Mouse (Mus musculus): ENCODE measurements around the gene Mblac2. TPM values are rescaled to one million over a fixed set of nuclear protein-coding genes. Genes with fewer than 3 reads are reported as not detected.
"Not testable (repeated sequence)": the region's sequence is repeated elsewhere in the genome, so short reads cannot be mapped to it uniquely, and the experiment has no call there.

The Mblac2 gene
- 1 to 10 TPM; 2.4 to 3.0 TPM for total RNA-seq (2021)

DNA sequence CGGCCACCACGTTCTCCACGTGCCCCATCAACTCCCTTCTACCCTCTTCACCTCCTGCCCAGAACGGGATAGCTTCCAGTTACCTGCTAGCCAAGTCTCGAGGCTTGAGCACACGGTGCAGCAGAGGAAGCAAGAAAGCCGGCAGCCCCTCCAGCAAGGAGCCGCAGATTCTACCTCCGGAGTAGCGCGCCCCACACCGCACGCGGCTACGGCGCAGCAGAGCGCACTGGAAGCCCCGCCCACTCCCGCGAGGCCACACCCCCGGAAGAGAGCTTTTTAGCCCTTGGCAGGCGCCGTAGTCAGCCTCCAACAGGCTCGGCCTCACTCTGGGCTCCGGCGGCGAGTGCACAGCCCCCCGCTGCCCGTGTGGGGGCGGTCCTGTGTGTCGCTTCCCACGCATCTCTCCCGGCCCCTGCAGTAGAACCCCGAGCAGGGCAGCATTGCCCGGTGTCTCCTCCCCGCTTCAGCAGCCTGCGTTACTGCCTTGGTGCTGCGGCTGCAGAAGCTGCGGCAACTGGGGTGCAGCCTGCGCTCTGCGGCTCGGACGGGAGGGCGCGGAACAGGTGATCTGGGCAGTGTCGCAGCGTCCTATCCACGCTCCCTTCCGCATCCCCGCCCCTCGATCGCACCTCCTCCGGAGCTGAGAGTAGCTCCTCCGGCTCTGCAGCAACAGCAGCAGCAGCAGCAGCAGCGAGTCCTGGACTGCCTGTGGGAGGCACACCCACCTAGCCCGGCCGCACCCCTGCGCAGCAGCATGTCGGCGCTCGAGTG is at the start of gene Mblac2, which contains the start of gene Polr3g:
Gene Mblac2 (plus strand): TSS at position 567 of the 771 bp plus-strand sequence.
Gene Polr3g (minus strand): TSS at position 239 of the 771 bp plus-strand sequence.
- DNase-seq, result peak; percentile 97

- no peak for DNase-seq
These were observed 47.4 kb upstream of the Mblac2 start for GRCm38 (mm10) chr13:81663566-81664330.

GRCm38 (mm10) chr13:81664331-81664698 is 46.8 kb upstream of the Mblac2 start:
- DNase-seq, result peak; percentile 11

DNA sequence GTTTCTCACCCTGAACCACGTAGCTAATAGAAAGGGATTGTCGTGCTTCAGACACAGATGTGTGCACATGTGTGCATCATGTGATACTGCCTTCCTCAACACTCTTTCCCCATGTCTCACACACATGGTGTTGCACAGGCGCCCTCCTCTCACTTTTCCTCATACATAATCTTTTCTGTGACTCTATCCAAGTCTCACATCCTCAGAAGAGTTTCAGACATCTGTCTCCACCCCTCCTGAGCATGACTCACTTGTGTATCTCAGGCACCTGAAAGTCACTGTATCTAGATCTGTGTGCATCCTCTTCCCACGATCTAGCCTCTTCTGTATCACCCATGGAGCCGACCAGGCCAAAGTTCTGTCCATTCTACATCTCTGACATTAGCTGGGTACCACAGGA is 43.4 kb upstream of the Mblac2 start:
- DNase-seq, result no peak

DNA sequence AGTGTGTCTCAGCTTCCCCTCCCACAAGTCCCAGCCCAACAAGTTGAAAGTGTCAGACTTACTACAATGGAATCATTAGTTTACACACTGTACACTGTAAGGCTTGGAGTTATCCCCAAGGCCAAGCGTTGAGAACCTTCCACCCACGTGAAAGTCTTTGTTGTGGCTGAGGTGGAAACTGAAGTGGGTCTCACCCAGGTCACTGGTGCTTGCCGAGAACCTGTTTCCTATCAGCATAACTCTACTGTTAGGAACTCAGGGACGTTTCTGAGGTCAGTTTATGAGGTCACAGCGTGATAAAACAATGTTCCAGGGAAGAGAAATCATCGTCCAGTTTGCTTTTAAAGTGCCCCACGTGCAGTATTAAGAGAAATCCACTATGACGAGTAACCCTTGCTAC is 35.8 kb upstream of the Mblac2 start:
- DNase-seq, result no peak

DNA sequence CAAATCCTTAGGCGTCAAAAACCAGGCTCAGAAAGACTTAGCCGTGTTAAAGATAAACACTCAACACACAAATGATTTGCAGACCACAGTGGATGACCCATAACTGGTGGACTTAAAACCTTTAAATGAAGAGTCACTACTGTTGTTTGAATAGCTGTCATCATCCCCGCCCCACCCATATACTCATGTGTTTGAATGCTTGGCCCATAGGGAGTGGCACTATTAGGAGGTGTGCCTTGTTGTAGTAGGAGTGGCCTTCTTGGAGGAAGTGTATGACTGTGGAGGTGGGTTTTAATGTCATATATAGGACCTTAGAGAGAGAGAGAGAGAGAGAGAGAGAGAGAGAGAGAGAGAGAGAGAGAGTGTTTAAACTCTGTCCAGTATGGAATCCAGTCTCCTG is 28.0 kb upstream of the Mblac2 start:
- DNase-seq, result no peak

- DNase-seq, result no peak
These were observed 26.9 kb upstream of the Mblac2 start for GRCm38 (mm10) chr13:81684258-81684657.

DNA sequence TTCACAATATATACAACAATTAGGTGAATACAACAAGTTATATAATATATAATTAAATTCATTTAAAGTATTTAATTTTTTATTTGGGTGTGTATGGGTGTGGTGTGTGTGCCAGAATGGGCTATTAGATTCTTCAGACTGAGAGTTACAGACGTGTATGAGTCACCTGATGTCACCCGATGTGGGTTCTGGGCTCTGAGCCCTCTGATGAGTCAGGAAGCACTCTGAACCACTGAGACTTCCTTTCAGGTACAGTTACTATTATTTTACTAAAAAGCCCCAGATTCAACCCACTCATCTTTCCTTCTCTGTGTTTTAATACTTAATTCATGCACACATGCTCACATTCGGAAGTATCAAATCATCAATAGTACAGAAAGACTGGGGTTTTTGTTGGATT is 26.3 kb upstream of the Mblac2 start:
- no peak for DNase-seq

GRCm38 (mm10) chr13:81689587-81689986 is 21.6 kb upstream of the Mblac2 start:
- no peak for DNase-seq

- peak; percentile 9 for DNase-seq
These were observed 20.7 kb upstream of the Mblac2 start for GRCm38 (mm10) chr13:81690477-81690876.

GRCm38 (mm10) chr13:81691606-81692005 is 19.5 kb upstream of the Mblac2 start:
- DNase-seq, result peak; percentile 16

DNA sequence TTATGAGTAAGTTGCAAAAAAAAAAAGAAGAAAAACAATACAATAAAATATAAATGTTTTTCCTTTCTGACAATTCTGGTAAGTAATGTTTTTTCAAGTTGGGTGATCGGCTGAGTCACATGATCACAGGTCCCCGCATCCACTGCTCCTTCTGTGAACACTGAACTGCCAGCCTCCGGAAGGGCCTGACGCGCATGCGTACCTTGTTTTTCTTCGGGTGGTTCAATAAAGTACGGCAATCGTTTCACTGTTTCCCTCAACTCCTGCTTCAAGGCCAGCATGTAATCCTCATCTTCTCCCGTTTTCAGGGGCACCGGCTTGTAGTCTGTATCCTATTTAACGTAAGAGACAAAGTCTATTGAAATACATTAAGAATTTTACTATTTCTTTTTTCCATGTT is 16.7 kb upstream of the Mblac2 start:
- DNase-seq, result no peak

GRCm38 (mm10) chr13:81703148-81703547 is 8.0 kb upstream of the Mblac2 start:
- no peak for DNase-seq

GRCm38 (mm10) chr13:81703621-81704020 is 7.5 kb upstream of the Mblac2 start:
- no peak for DNase-seq

DNA sequence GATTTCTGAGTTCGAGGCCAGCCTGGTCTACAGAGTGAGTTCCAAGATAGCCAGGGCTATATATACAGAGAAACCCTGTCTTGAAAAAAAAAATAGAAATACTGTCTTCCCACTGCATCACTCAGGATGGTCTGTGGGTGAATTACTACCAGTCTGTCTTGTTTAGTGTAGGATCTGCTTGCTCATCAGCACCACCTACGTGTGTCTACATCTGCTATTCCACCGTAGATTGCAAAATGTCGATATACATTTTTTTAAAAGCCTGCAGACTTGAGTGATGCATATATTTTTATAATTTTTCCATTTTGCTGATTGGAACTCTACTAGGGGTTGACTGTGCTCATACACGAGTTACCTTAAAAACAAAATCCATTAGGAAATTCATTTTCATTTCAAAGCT is 4.8 kb upstream of the Mblac2 start:
- DNase-seq, result no peak

DNA sequence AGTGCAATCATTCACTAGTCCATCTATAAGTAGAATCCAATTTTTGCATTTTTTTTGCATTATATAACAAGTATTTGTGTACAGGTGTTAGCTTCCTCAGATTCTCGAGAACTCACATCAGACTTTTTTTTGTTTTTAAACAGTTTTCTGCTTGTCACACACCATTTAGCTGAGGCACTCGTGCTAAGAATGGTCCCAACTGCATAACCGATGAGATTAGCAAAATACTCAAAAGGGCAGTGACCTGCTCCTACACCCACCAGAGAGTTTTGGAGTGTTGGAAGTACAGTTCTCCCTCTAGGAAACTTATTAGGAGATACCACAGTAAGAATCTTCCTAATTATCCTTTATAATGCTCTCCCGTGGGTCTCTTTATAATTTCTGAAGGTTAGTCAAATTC is 1.3 kb upstream of the Mblac2 start:
- no peak for DNase-seq

- no peak for DNase-seq
These were observed 875 bp upstream of the Mblac2 start for GRCm38 (mm10) chr13:81710266-81710665.

DNA sequence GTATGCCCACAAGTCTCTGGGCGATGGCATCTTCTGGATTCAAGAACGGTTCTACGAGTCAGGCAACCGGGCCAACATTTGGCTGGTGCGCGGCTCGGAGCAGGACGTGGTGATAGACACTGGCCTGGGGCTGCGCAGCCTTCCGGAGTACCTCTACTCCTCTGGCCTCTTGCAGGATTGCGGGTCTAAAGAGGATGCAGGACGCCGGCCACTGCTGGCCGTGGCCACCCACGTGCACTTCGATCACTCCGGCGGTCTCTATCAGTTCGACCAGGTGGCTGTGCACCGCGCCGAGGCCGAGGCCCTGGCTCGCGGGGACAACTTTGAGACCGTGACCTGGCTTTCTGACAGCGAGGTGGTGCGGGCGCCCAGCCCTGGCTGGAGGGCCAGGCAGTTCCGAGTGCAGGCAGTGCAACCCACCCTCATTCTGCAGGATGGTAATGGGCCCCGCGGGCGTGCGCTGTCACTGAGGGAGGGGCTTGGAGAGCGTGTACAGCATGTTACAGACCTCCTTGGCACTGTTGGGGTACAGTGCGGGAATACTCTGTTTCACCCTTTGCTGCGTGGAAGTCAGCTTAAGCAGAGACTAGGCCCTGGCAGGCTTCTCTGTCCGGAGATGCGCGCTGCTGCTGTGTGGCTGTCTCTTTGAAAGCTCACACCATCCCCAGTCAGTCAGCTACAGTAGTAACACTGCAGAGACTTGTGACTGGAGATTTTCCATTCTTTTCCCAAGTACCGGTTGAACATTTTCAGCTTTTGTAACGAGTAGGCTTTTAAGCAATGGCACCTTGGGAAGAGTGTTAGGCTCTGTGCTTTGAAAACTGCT is 618 bp downstream of the Mblac2 start:
- peak; percentile 5 for DNase-seq

GRCm38 (mm10) chr13:81713896-81714295 is 2.8 kb downstream of the Mblac2 start:
- DNase-seq, result no peak

GRCm38 (mm10) chr13:81728141-81728540 is 17.0 kb downstream of the Mblac2 start:
- DNase-seq, result not testable (repeated sequence)

- DNase-seq, result no peak
These were observed 18.0 kb downstream of the Mblac2 start for GRCm38 (mm10) chr13:81729102-81729501.

DNA sequence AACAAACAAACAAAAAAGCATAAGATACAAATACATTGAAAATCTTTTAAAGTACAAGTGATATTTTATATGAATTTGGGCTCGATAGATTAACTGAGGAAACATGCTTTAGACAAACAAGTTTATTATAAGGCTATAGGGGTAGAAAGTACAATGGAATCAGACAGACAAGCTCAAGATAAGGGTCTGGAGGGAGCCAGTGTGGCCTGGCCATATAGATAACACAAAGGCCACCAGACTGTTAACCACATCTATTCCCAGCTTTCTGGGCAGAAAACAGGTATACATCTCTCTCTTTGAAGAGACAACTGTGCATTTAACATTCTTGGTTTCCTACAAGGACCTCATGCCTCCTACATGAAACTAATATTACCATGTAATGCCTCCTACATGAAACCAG is 19.2 kb downstream of the Mblac2 start:
- no peak for DNase-seq

DNA sequence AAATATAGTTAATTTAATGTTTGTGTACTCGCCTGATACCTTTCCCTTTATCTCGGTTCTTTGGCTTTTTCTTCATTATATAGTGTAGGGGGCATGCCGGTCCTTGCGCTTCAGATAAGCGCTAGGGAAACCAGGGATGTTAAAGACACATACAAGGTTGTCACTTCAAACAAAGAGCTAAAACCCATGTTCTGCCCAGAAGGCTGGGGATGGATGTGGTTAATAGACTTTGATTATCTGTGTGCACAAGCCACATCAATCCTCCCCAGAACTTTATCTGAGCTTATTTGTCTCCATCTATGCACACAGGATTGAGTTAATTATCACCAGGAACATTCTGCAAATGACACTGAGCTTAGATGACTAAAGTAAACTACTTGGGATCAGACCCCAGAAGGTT is 25.5 kb downstream of the Mblac2 start:
- DNase-seq, result no peak

All from heart, postnatal 4 days (tissue).